Mouse (Mus musculus) ovary, adult 10 weeks (tissue): Measurements from ENCODE around the gene Gm13277. TPM values are rescaled to one million over a fixed set of nuclear protein-coding genes. Genes with fewer than 3 reads are reported as not detected.

Experiments used
- polyA plus RNA-seq: library from polyadenylated mRNA; stranded (reverse); fragments of 350-450 nt; fragmentation: Illumina TruSeq; extraction: RNeasy Lipid Tissue Mini Kit (QIAGEN cat#74804); gene quantifications from one replicate; pipeline ENCODE4 v1.2.3, GENCODE M21; 2014

Gene Gm13277
- polyA plus RNA-seq, 1 experiment from 2014 or later, result not detected

Other genes with a start within 250 kb of the Gm13277 start
- not detected for gene Ifna15, start 230.4 kb upstream of the Gm13277 start, polyA plus RNA-seq
- not detected for gene Ifna14, start 216.8 kb upstream of the Gm13277 start, polyA plus RNA-seq
- not detected for gene Ifna9, start 196.2 kb upstream of the Gm13277 start, polyA plus RNA-seq
- not detected for gene Ifna12, start 185.3 kb upstream of the Gm13277 start, polyA plus RNA-seq
- gene C87499, start 154.2 kb upstream of the Gm13277 start, polyA plus RNA-seq, result 24.0 TPM
- not detected for gene Ifna13, start 144.2 kb upstream of the Gm13277 start, polyA plus RNA-seq
- not detected for gene Ifna16, start 111.7 kb upstream of the Gm13277 start, polyA plus RNA-seq
- gene Ifna2, start 104.7 kb upstream of the Gm13277 start, polyA plus RNA-seq, result not detected
- gene Ifnab, start 97.3 kb upstream of the Gm13277 start, polyA plus RNA-seq, result not detected
- not detected for gene Gm26566, start 66.8 kb upstream of the Gm13277 start, polyA plus RNA-seq
- gene Klhl9, start 66.2 kb upstream of the Gm13277 start, polyA plus RNA-seq, result 236 TPM
- not detected for gene Gm13271, start 33.8 kb upstream of the Gm13277 start, polyA plus RNA-seq
- not detected for gene Gm13283, start 28.5 kb upstream of the Gm13277 start, polyA plus RNA-seq
- gene Gm13290, start 14.8 kb upstream of the Gm13277 start, polyA plus RNA-seq, result not detected
- gene Gm13289, start 11.7 kb upstream of the Gm13277 start, polyA plus RNA-seq, result not detected
- gene Gm13272, start 8.8 kb upstream of the Gm13277 start, polyA plus RNA-seq, result not detected
- gene Ifnz, start 6.5 kb upstream of the Gm13277 start, polyA plus RNA-seq, result not detected
- not detected for gene Gm13276, start 2.9 kb upstream of the Gm13277 start, polyA plus RNA-seq
- gene Gm13278, start 2.9 kb downstream of the Gm13277 start, polyA plus RNA-seq, result not detected
- gene Gm13275, start 5.9 kb downstream of the Gm13277 start, polyA plus RNA-seq, result not detected
- not detected for gene Gm13279, start 8.8 kb downstream of the Gm13277 start, polyA plus RNA-seq
- not detected for gene Gm13285, start 11.0 kb downstream of the Gm13277 start, polyA plus RNA-seq
- gene Gm13287, start 14.6 kb downstream of the Gm13277 start, polyA plus RNA-seq, result not detected
- not detected for gene Gm13288, start 16.9 kb downstream of the Gm13277 start, polyA plus RNA-seq
- gene Ifna7, start 27.6 kb downstream of the Gm13277 start, polyA plus RNA-seq, result not detected
- gene Ifna11, start 31.3 kb downstream of the Gm13277 start, polyA plus RNA-seq, result not detected
- gene Ifna6, start 38.8 kb downstream of the Gm13277 start, polyA plus RNA-seq, result not detected
- gene Ifna5, start 46.9 kb downstream of the Gm13277 start, polyA plus RNA-seq, result not detected
- gene Ifna4, start 53.2 kb downstream of the Gm13277 start, polyA plus RNA-seq, result not detected
- not detected for gene Ifna1, start 61.5 kb downstream of the Gm13277 start, polyA plus RNA-seq
- not detected for gene Ifne, start 91.6 kb downstream of the Gm13277 start, polyA plus RNA-seq